ENCODE assay signal across 28 mouse cellular contexts in genomic region chr7:64231996-64232395, GRCm38 (mm10).
"Had no signal": no experiment of that assay in that cellular context is flagged by ENCODE, and none has a peak within 500 bp of the region (broad histone marks: within the 10 kb centered on the region; RNA-seq: fewer than 3 reads in every experiment).

No protein-coding gene starts in this region.

- H3K36me3 ChIP-seq: heart, embryonic 10.5 days; heart, embryonic 12.5 days; heart, embryonic 13.5 days; heart, embryonic 15.5 days; hindbrain, embryonic 10.5 days; hindbrain, embryonic 12.5 days; hindbrain, embryonic 13.5 days; hindbrain, embryonic 15.5 days; intestine, embryonic 15.5 days; kidney, embryonic 15.5 days had no signal

- H3K4me1 ChIP-seq: heart, embryonic 10.5 days; heart, embryonic 12.5 days; heart, embryonic 13.5 days; heart, embryonic 15.5 days; hindbrain, embryonic 12.5 days; hindbrain, embryonic 13.5 days; hindbrain, embryonic 15.5 days; intestine, embryonic 15.5 days; kidney, embryonic 15.5 days had no signal

- H3K27me3 ChIP-seq: heart, embryonic 12.5 days; heart, embryonic 13.5 days; heart, embryonic 15.5 days; hindbrain, embryonic 12.5 days; hindbrain, embryonic 13.5 days; hindbrain, embryonic 15.5 days; intestine, embryonic 15.5 days; kidney, embryonic 15.5 days had no signal

- DNase-seq: heart, postnatal 10 days; heart, postnatal 14 days; heart, postnatal 36 days; heart, postnatal 4 days; kidney, adult 11 months; kidney, adult 18-20 months; kidney, adult 8-10 months; kidney, adult 9 months; kidney, postnatal 10 days; kidney, postnatal 25 days; kidney, postnatal 36 days; kidney, postnatal 4 days; layer of hippocampus, adult 9-11 months; layer of hippocampus, postnatal 36 days had no signal

- H3K4me3 ChIP-seq: heart, embryonic 10.5 days; heart, embryonic 12.5 days; heart, embryonic 13.5 days; heart, embryonic 15.5 days; hindbrain, embryonic 10.5 days; hindbrain, embryonic 12.5 days; hindbrain, embryonic 13.5 days; hindbrain, embryonic 15.5 days; intestine, embryonic 15.5 days; kidney, embryonic 15.5 days; layer of hippocampus, adult 2 months had no signal

- H3K27ac ChIP-seq: heart, embryonic 10.5 days; heart, embryonic 13.5 days; heart, embryonic 15.5 days; hindbrain, embryonic 10.5 days; hindbrain, embryonic 12.5 days; hindbrain, embryonic 13.5 days; hindbrain, embryonic 14.5 days; hindbrain, embryonic 15.5 days; hindbrain, postnatal 0 days; intestine, embryonic 15.5 days; kidney, embryonic 15.5 days; kidney, postnatal 0 days; layer of hippocampus, adult 2 months had no signal
